Mouse (Mus musculus) lung, embryonic 16.5 days (tissue): ENCODE measurements at regions not wholly inside any gene's neighbourhood (a gene's known extent, or its start where the extent isn't known, plus 50 kb on each side); places are given as distances from the start of the nearest gene placed in this dataset.

Experiments
- ATAC-seq: fragments of 200-750 bp; cut with Nextera tagmentation; 2 replicates; pipeline ENCODE4 v1.8.0; 2017; ENCODE audit warnings: low read depth, mild to moderate bottlenecking, moderate library complexity
- H3K27ac ChIP-seq: fragments of 300-500 bp; sonication (generic); 2 replicates; pipeline ENCODE4 v1.5.1; 2014; ENCODE audit warnings: mild to moderate bottlenecking, control low read depth, low read length
- H3K27me3 ChIP-seq: fragments of 300-500 bp; sonication (generic); 2 replicates; pipeline ENCODE4 v1.6.1; 2014; ENCODE audit warnings: low read depth, low read length, mixed read lengths; ENCODE audit not compliant: control insufficient read depth, insufficient read depth
- H3K36me3 ChIP-seq: fragments of 300-500 bp; sonication (generic); 2 replicates; pipeline ENCODE4 v1.6.1; 2014; ENCODE audit warnings: low read length; ENCODE audit not compliant: control insufficient read depth, insufficient read depth
- H3K4me1 ChIP-seq: fragments of 300-500 bp; sonication (generic); replicated peaks from 2 replicates; pipeline ENCODE4 v1.6.1; 2014; ENCODE audit warnings: low read length, mixed read lengths; ENCODE audit not compliant: control insufficient read depth, insufficient read depth
- H3K4me2 ChIP-seq: fragments of 300-500 bp; sonication (generic); 2 replicates; pipeline ENCODE4 v1.6.1; 2014; ENCODE audit warnings: low read depth, low read length, control low read depth
- H3K4me3 ChIP-seq: fragments of 300-500 bp; sonication (generic); 2 replicates; pipeline ENCODE4 v1.5.1; 2014; ENCODE audit warnings: mild to moderate bottlenecking, low read length, control low read depth
- H3K9ac ChIP-seq: fragments of 300-500 bp; sonication (generic); 2 replicates; pipeline ENCODE4 v1.6.1; 2014; ENCODE audit warnings: low read length, control low read depth
- H3K9me3 ChIP-seq: fragments of 300-500 bp; sonication (generic); 2 replicates; pipeline ENCODE4 v1.6.1; 2016; ENCODE audit warnings: low read length; ENCODE audit not compliant: control insufficient read depth
- WGBS: fragments of 180-500 bp; shearing (Covaris S2); extraction: QIAGEN DNeasy Blood & Tissue Kit; methylation state at CpG from one replicate; pipeline ENCODE4 v1.1.7; 2014; 5-methylcytosine and 5-hydroxymethylcytosine counted together

GRCm38 (mm10) chr16:37725745-37726144 lies 50.9 kb upstream of the Fstl1 start:
- Histone ChIP-seq H3K4me3 (no peak overlapping the region), H3K9ac (no peak overlapping the region), H3K9me3 (no peaks in the 10 kb centered on the region), H3K27me3 (no peaks in the 10 kb centered on the region), H3K36me3 (no peaks in the 10 kb centered on the region), H3K4me2 (no peak overlapping the region), H3K4me1 (peaks cover 20% of the 10 kb centered on the region), H3K27ac (no peak overlapping the region)
- ATAC-seq = no peak
- WGBS = 81% methylated on average over 4 of the region's 4 CpGs

GRCm38 (mm10) chr16:37715173-37715572 lies 60.9 kb upstream of the Ndufb4 start:
- no peaks in the 10 kb centered on the region for H3K4me1 ChIP-seq
- no peak overlapping the region for H3K4me2 ChIP-seq
- H3K36me3 ChIP-seq = no peaks in the 10 kb centered on the region
- H3K27ac ChIP-seq = no peak overlapping the region
- no peak overlapping the region for H3K9ac ChIP-seq
- H3K27me3 ChIP-seq = no peaks in the 10 kb centered on the region
- ATAC-seq = peak; percentile 54
- no peak overlapping the region for H3K4me3 ChIP-seq
- no peaks in the 10 kb centered on the region for H3K9me3 ChIP-seq
- WGBS = 36% methylated on average over 7 of the region's 7 CpGs

GRCm38 (mm10) chr16:37714276-37714675 lies 60.0 kb upstream of the Ndufb4 start:
- H3K9ac ChIP-seq = no peak overlapping the region
- no peak for ATAC-seq
- no peaks in the 10 kb centered on the region for H3K9me3 ChIP-seq
- no peak overlapping the region for H3K4me2 ChIP-seq
- no peak overlapping the region for H3K4me3 ChIP-seq
- WGBS = 45% methylated on average over 6 of the region's 6 CpGs
- H3K36me3 ChIP-seq = no peaks in the 10 kb centered on the region
- H3K4me1 ChIP-seq = no peaks in the 10 kb centered on the region
- no peak overlapping the region for H3K27ac ChIP-seq
- no peaks in the 10 kb centered on the region for H3K27me3 ChIP-seq

- Histone ChIP-seq H3K4me1 (no peaks in the 10 kb centered on the region), H3K4me3 (no peak overlapping the region), H3K9ac (no peak overlapping the region), H3K27ac (no peak overlapping the region), H3K4me2 (no peak overlapping the region), H3K27me3 (no peaks in the 10 kb centered on the region), H3K9me3 (no peaks in the 10 kb centered on the region), H3K36me3 (no peaks in the 10 kb centered on the region)
- no peak for ATAC-seq
- WGBS = 60% methylated on average over 9 of the region's 9 CpGs
Measured at GRCm38 (mm10) chr16:37706242-37706923, 52.1 kb upstream of the Ndufb4 start.

- ATAC-seq = no peak
- Histone ChIP-seq H3K4me3 (no peak overlapping the region), H3K9ac (no peak overlapping the region), H3K27me3 (no peaks in the 10 kb centered on the region), H3K9me3 (no peaks in the 10 kb centered on the region), H3K4me2 (no peak overlapping the region), H3K27ac (no peak overlapping the region), H3K4me1 (no peaks in the 10 kb centered on the region), H3K36me3 (no peaks in the 10 kb centered on the region)
- WGBS = 67% methylated on average over 5 of the region's 5 CpGs
Measured at GRCm38 (mm10) chr16:37705209-37705608, 51.0 kb upstream of the Ndufb4 start.

- Histone ChIP-seq H3K9ac (no peak overlapping the region), H3K9me3 (no peaks in the 10 kb centered on the region), H3K4me3 (no peak overlapping the region), H3K4me2 (no peak overlapping the region), H3K27me3 (no peaks in the 10 kb centered on the region), H3K36me3 (no peaks in the 10 kb centered on the region), H3K4me1 (no peaks in the 10 kb centered on the region), H3K27ac (no peak overlapping the region)
- no peak for ATAC-seq
- WGBS = 68% methylated on average over 9 of the region's 9 CpGs
Measured at GRCm38 (mm10) chr16:37704461-37705155, 50.4 kb upstream of the Ndufb4 start.
